Mouse (Mus musculus) liver (tissue): Measurements from ENCODE around the gene Tada2b.

ENCODE experiments used
- DNase-seq: peaks from one replicate; pipeline ENCODE4 v3.0.0-alpha.2; 2020; ENCODE audit warnings: mixed read lengths

The Tada2b gene

DNA sequence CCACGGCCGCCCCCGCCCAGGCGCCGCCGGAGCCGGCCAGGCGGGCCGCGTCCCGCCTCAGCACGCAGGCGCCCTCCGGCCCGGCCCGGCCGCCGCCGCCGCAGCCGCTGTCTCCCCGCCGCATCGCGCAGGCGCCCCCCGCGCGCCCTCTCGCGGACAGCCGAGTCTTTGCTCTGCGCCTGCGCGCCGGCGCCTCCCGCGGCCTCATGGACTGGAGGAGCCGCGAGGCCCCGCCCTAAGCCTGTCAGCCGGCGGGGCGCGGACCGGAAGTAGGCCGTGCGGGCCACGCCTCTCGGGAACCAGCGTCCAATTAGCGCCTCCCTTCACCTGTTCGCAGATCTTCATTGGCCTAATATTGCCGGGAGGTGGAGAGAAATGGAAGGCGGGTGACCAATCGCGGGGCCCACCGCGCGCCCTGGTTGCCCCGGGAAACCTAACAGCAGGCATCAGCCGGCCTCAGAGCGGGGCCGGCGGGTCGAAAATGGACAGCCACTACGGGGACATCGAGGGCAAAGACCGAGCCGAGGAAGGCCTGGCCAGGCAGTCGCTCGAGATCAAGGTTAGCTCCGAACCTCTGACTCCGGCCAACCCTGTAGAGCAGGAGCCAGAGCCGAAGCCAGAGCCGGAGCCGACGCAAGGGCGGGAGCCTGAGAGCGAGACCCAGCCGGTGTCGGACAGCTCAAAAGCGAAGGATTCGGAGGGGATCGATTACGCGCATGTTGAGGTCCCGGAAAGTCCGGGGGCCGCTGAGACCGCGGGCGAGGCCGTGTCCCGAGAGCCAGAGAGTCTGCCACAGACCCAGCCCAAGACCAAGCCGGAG, at the start of gene Tada2b, which contains the start of gene Ccdc96:
Gene Tada2b, minus strand, starts transcription at position 115 of the 820 bp plus-strand sequence.
Gene Ccdc96, plus strand, starts transcription at position 418 of the 820 bp plus-strand sequence.
- DNase-seq: peak; percentile 98

DNA sequence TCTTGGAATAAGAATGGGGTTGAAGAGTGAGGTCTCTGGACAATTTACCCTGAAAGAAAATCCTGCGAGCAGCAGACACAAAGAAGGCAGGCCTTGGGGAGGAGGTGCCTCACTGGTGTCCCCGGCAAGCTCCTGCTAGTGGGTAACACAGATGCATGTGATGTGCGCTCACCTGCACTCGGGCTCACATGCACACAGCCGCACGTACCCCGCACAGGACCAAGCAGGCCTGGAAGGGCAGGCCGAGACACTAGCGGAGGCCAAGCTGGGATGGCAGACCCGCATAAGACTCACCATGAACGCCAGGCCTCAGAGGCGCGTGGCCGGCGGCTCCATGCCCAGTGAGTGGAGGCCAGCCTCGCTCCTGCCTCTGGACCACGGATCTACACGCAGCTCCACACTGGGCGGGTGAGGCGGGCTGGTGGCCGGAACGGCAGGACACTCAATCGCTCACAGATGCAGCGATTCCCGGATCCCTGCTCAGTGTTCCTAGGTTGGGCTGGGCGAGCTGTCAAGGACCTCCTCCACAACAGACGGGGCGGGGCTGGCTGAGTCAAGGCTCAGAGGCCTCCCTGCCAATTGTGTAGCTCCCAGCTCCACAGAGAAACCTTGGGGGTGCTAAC, 46.2 kb upstream of the Tada2b start:
- DNase-seq: peak; percentile 92

DNA sequence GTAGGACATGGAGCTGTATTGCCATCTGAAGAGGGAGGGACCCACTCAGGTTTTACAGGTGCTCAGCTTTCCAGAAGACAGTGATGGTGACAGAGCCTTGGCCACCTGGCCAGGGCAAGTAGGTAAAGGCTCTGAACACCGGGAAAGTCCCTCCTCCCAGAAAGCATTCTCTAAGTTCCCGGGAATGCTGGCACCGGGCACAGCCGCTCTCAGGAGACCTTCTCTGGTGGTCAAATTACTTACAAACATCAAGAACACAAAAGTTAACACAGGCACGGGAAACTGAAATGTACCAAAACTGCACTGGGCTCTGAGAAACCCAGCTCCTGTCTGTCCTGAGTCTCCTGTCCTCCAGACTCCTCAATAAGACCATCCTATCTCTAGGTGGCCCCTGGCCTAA, 45.6 kb upstream of the Tada2b start:
- DNase-seq: no peak

DNA sequence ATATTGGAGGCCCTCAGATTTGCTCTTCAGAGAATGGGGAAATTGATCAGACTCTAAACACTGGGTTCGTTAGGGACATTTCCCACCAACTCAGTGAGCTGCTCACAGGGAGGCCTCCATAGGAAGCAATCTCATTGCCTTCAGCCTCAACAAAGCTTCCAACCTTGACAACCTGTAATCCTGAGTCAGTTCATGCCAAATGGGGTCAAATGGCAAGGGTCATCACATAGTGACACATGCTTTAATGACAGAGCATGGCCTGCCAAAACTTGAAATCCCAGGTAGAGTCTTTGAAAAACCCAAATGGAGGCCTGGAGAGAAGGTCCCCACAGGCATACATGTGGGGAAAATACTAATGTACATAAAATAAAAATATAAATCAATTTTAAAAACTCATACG, 42.8 kb upstream of the Tada2b start:
- DNase-seq: no peak

DNA sequence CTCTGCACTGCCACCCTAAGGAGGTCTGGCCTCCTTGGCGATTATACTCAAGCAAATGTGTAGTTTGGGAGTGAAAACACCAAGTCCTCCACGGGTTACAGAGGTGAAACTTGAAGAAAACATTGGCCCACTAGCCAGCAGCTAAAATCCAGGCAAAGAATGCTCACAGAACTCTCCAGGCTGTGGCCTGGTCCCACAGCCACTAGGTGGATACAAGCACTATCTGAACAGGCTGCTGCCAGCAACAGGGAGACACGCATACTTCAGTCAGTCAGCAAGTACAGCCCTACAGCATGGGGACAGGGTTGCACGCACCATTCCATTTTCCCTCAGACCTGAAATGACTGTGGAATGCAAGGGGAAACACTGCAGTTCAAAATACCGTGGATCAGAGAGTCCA, 42.2 kb upstream of the Tada2b start:
- DNase-seq: no peak

DNA sequence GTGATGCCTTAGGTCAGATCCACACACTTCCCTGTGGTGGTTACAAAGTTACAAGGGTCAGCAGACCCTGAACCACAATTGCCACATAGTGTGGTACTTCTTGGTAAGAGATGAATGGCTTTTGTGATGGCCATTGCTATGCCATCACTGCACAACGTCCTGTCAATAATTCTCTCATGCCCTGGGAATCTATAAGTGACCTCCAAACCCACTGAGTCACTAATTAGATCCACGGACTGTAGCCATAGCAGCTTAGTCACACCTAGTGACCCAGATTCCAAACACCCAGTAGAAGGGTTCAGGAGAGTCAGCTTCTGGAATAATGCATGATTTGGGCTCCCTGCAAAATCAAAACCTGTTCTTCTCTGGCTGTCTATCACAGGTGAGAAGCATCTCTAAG, 41.1 kb upstream of the Tada2b start:
- DNase-seq: no peak

DNA sequence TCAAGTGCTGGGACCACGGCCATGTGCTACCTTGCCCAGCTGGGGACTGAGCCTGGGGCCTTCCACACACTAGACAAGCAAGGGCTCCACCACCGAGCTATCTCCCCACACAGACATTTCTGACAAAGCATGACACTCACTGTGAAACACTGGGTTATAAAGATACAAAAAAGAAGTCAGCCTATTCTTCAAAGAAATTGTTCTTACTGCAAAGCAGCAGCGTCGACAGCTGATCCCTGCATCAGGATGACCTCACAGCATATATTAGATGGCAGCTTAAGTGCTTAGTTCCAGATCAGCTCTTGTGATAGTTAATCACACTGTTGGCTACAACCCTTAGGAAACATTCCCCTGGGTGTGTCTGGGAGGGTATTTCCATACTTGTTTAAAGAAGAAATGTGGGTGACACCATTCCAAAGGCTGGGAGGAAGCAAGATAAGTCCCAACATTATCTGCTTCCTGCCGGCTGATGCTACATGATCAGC, 39.2 kb upstream of the Tada2b start:
- no peak for DNase-seq

DNA sequence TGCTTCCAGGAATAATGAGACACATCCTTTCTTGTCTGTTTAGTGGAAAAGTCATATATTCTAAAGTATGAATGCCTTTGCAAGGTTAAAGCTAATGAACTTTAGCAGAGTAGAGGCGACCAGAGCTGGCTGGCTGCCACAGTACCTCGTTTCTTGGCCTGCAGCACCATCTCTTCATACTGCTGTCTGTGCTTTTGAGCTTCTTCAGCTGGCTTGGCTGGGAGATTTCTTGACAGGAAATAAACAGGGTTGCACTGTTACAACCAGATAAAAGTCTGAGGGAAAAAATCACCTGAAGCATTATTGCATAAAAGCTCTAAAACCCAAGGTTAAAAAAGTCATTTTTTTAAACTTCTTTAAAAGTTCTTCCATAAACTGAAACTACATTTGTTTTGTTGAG, 38.7 kb upstream of the Tada2b start:
- DNase-seq: no peak

DNA sequence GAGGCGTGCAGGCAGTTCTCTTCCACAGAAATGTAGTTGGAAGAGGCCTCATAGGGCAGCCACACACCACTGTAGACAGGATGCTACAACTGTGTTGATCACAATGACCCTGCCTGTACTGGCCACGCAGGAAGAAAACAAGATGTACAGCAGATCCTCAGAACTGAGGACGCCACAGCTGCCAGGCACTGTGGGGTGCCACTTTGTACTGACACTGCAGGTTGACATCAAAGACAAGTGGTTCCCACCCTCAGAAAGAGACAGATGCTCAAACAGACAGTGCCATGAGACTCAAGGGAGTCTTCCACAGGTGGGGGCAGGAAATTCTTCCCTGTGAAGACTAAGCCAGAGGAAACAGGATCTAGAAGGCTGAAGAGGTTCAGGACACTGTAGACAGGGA, 35.7 kb upstream of the Tada2b start:
- DNase-seq: no peak

DNA sequence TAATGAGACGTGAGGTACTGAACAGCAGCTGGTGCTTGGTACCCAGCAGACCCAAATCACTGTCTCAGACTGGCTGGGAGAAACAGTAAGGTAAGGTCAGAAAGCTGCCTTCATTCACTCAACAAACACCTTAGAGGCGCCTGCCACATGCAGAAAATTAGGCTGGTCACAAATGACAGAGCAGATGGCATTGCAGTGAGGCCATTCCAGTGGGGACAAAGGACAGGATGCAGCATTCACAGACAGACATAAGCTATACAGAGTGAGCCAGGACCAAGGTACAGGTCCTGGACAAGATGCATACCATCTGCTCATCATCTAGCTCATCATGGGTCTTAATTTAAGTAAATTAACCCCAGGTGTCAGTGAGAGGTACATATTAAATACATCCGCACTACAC, 33.5 kb upstream of the Tada2b start:
- DNase-seq: no peak

DNA sequence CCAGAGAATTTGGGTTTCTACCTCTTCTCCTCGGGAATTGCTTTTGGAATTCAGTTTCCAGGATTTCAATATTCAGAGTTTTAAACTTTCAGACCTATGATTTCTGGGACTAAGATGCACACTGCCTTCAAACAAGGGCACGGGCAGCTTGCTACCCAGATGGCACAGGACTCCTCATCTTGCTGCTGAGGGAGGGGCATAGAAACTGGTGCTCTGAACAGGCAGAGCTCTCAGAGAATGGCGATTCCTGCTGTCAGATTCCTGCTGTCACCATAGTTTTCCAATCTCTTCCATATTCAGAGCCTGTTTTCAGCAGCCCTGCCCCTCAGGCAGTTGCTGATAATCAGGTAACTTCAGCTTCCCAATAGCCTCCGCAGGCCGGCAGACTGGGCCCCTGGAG, 31.5 kb upstream of the Tada2b start:
- no peak for DNase-seq

DNA sequence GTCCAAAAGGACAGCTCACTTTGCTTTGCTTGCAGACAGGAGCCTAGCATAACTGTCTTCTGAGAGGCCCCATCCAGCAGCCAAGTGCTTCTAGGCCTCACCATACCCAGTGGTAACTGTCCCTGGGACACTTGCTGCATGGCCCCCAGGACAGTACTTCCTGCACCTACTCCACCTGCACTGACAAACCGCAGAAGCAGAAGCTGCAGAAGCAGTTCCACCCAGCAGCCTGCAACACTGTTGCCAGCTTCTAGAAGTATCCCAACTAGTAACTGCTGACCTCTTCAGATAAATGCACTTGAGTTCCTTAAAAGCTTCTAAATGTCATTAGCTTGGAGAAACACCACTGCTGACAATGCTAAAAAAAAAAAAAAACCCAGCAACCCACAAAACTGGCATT, 31.0 kb upstream of the Tada2b start:
- DNase-seq: no peak

DNA sequence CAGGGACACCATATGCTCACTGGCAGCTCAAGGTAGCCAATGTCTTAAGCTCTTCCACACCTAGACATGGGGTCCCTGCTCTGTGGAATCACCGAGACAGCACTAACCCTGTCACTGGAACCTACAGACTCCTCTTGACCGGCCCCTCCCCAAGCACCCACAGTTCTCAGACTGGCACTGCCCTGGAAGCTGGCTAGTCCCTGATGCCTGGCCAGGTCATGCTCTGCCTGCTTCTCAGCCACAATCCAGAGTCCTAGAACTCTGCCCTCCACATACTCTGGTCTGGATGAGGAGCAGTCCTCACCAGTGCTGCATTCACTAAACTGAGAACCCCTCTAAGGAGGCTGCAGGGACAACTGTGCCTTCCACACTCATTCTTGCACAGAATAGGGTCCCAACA, 26.9 kb upstream of the Tada2b start:
- no peak for DNase-seq

DNA sequence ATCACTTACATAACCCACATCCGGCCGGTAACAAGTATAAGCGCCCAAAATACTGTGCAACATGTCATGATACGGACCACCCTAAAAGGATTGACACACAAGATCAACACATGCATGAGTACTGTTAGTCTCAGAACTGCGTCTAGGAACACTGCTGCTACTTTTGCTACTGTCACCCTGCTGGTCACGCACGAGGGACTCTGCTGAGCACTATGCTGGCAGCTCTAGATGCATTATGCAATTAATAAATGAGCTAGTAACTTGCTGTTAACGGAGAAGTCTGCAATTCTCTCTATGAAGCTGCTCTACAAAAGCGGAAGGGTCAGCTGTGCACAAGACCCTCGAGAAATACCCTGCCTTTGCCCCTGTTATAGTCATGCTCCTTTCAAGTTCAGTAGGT, 24.3 kb upstream of the Tada2b start:
- no peak for DNase-seq

DNA sequence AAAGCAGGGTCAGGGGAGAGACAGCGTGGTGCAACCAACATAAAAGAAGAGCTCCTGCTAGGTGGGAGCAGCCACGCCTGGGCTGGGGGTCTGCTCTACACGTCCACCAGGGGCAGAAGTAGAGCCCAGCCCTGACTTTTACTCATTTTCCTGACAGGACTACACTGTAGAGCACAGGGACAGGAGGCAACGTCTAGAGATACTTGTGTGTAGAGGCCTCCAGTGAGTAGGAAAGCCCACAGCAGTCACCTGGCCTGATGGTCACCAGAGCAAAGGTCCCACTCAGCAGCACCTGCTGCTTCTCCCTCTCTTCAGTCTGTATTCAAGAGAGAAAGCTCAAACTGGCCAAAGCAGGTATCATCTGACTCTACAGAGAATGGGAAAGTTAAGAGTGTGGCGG, 21.6 kb upstream of the Tada2b start:
- DNase-seq: no peak

DNA sequence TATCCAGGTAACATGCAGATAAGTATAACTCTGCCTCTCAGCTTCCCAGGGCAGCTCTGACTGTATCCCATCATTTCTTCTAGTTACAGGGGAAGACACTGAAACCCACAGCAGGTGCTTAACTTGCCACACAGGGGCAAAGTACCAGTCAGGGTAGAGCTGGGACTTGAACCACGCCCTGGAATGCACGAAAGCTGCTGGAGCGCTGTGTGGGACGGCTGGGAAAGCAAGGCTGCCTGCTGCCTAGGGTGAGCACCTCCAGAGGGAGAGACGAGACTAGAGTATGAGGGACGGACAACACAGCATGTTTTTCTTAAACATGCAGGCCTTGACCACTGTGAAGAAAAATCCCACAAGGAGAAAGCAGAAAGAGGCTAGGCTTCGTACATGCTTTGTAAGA, 21.1 kb upstream of the Tada2b start:
- no peak for DNase-seq

DNA sequence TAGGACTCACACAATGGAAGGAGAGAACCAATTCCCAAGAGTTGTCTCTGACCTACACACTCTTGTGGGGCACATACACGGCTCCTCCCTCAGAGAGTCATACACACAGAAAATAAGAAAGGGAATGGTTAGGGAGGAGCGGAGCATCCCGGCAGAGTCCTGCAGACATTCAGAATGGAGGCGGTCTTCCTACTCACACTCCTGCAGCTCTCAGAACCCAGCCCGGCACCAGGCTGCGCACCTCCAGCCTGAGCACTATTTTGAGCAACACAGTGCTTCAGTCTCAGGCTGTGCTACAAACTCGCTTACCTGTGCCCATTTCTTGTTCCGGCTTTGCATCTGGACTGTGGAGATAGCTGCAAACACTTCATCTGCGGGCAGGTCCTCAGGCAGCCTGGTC, 10.6 kb upstream of the Tada2b start:
- no peak for DNase-seq

DNA sequence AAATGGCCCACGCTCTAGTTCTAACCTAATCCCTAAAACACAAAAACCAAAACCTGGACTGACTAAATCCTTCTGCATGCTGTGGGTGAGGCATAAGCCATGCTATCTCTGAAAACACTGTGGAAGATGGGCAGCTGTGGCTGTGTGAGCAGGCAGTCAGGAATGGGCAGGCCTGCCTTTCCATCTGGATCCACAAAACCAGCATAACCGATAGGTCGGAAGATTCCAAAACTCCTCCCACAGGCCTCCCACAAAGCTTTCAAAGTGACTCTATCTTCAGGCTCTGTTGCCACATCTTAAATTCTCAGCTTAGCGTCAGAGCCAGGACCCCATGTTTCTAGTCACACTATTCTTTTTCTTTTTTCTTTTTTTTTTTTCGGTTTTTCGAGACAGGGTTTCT, 9.8 kb upstream of the Tada2b start:
- no peak for DNase-seq

DNA sequence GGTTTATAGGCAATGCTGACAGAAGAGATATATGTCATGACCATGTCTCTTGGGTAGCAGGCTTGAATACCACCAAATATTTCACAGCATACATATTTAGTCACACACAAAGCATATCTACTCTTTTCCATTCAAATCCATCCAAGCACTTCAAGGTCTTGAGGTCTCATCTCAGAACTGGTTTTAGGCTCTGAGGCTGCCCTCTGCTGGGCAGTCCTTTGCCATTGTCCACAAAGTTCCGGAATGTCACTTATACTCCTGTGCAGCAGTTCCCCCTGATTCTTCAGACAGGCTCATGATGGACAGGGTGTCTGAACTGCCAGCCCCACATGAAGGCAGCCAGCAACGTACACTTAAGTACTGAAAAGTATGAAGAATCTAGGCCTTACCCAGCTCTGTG, 5.1 kb upstream of the Tada2b start:
- DNase-seq: peak; percentile 15

DNA sequence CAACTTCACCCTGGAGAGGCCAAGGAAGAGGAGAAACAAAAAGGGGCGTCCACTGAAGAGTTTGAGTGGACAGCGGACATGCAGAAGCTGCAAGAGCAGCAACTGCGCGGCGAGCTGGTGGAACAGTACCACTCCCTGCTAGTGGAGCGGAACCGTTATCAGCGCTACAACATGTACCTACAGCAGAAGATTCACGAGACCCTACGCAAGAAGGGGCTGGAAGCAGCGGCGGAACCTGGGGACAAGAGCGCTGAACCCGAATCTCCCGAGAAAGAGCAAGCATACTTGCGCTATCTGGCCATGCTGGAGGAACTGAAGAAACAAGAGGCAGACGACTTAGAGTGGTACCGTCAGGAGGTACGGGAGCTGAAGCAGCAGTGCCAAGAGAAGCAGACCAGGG, 1.2 kb upstream of the Tada2b start:
- DNase-seq: no peak

DNA sequence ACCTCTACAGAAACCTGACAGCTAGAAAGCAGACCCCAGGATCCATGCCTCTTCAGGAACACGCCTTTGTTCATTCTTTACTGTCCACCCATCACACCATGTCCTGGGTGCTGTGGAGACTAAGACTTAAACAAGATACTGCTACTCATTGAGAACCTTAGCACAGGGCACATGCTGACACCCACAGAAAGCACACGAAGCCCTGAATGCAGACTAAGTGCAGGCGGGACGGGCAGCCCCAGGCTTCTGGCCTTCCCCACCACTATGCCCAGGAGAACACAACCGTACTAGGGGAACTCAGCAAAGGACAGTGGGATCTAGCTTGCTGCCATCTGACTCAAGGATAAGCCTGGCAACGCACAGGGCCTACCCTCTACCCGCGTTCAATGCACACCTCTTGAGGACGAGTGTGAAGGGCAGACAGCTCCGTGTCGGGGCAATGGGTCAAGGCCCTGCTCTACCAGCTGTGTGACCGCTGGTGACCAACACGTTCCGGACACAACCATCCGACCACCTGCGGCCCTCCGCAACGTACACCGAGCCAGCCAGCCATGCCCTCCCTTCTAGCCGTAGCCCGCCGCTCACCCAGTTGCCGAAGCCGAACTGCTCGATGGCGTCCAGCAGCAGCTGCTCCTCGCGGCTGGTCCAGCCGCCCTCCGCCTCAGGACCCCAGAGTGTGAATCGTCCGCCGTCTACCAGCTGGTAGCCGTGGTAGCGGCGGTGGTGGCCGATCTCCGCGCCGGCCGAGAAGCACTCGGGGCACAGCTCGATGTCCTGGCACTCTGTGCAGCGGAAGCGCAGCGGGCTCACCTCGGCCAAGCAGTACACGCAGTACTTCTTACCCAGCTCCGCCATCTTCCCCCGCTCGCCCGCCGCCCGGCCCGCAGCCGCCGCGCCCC, 633 bp downstream of the Tada2b start:
- peak; percentile 52 for DNase-seq

DNA sequence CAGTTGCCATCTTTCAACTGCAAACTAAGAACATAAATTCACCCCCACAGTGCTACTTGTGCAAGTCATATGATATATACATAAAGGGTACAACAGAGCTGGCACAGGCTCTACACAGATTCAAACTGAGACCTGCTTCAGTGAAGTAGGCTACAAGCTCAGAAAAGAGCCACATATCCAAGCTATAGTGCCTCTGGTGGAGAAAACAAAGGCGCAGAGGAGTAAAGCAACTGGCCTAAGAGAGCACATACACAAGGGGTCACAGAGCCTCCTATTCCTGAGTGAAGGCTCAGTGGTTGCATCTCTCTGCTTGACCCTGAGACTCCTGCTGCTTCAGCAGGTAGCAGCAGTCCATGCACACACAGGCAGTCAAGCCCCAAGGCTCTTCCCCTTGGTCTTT, 3.0 kb downstream of the Tada2b start:
- DNase-seq: no peak

DNA sequence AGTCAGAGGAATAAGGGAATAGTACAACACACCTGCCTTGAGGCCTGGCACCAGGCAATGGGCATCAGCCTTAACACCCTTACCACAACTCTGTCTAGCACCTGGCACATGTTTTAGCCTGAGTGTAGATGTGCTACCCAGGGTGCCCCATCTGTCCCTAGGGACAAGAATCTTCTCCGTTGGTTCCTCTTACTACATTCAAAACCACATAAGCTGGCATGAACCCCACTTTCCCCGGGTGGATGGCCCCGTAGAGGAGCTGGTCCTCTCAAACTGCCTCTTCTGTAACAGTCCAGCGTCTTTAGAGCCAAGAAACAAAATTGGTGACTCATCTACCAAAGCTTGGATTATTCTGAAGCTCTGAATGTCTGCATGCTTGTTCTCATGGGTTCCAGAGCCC, 3.7 kb downstream of the Tada2b start:
- DNase-seq: no peak

DNA sequence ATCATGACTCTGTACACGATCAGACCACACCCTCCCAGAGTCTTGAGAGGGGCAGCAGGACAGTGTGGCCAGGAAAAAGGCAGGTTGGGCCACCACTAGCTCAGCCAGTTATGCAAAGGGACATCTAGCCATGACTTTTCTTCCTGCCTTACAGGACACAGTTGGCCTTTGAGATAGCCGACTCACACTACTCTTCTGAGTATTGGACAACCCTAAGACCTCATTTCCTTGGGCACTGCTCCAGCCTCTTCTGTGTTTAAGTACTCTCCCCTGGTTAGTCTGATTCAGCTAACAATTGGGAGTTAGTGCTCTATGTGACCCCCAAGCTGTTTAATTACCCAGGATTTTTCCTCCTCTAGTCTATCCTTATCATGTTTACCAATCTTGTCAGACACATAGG, 4.3 kb downstream of the Tada2b start:
- no peak for DNase-seq
